Mouse (Mus musculus): ENCODE measurements at regions not wholly inside any gene's neighbourhood (a gene's known extent, or its start where the extent isn't known, plus 50 kb on each side); places are given as distances from the start of the nearest gene placed in this dataset.

DNA sequence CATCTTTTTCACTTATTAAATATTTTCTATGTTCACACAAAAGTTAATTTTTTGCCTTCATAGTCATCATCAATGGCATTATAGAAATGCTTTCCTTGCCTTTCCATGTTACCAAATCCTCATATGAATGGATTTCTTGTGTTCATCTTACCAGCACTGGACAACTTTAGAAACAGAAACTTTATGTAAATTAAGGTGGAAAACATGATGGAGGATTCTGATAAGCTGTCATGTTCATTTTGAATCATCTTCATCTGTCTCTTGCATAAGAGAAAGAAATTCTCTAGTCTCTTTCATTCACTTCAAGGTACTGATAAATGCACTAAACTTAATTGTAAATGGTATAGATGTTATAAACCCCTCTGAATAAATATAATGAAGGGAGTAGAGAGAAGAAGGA, 305.4 kb downstream of the Fgf10 start:
- TF ChIP-seq CHD2 (IDR thresholded peaks at IDR 0.05; ENCODE audit: low read depth, low read length), result no peak
- no peak for TF ChIP-seq ZC3H11A (IDR thresholded peaks at IDR 0.05; ENCODE audit: borderline replicate concordance, low read depth, low read length)

All from ES-E14 (cell line).